Mouse (Mus musculus): ENCODE measurements around the gene Gtse1.

Gtse1 gene

GRCm38 (mm10) chr15:85859490-85860031 is at the start of gene Gtse1:
Gene Gtse1, plus strand, starts transcription at chr15:85859745.
- in situ Hi-C loops (cut with MboI; ENCODE audit: low sequenced_read_pairs), result loop anchor here (5.0 to 25.0 kb wide), 2 partner anchors 142 to 247 kb away; no protein-coding TSS in a partner anchor

GRCm38 (mm10) chr15:85810462-85810805 is 49.1 kb upstream of the Gtse1 start:
- in situ Hi-C loops (cut with MboI; ENCODE audit: low sequenced_read_pairs), result no loop called here

GRCm38 (mm10) chr15:85810806-85811521 is 48.6 kb upstream of the Gtse1 start:
- in situ Hi-C loops (cut with MboI; ENCODE audit: low sequenced_read_pairs), result no loop called here

- in situ Hi-C loops (cut with MboI; ENCODE audit: low sequenced_read_pairs), result no loop called here
Observed at GRCm38 (mm10) chr15:85811535-85812277, 47.8 kb upstream of the Gtse1 start, which contains the start of gene Cdpf1. Gene Cdpf1, minus strand, starts transcription at chr15:85811697.

- in situ Hi-C loops (cut with MboI; ENCODE audit: low sequenced_read_pairs), result no loop called here
Observed at GRCm38 (mm10) chr15:85813428-85813827, 46.1 kb upstream of the Gtse1 start.

- in situ Hi-C loops (cut with MboI; ENCODE audit: low sequenced_read_pairs), result no loop called here
Observed at GRCm38 (mm10) chr15:85821203-85822010, 38.1 kb upstream of the Gtse1 start, which contains the start of gene Pkdrej. Gene Pkdrej, minus strand, starts transcription at chr15:85821734.

GRCm38 (mm10) chr15:85822011-85822359 is 37.6 kb upstream of the Gtse1 start:
- in situ Hi-C loops (cut with MboI; ENCODE audit: low sequenced_read_pairs), result no loop called here

- in situ Hi-C loops (cut with MboI; ENCODE audit: low sequenced_read_pairs), result no loop called here
Observed at GRCm38 (mm10) chr15:85826676-85827075, 32.9 kb upstream of the Gtse1 start.

- in situ Hi-C loops (cut with MboI; ENCODE audit: low sequenced_read_pairs), result no loop called here
Observed at GRCm38 (mm10) chr15:85828071-85828470, 31.5 kb upstream of the Gtse1 start.

- in situ Hi-C loops (cut with MboI; ENCODE audit: low sequenced_read_pairs), result no loop called here
Observed at GRCm38 (mm10) chr15:85829470-85829869, 30.1 kb upstream of the Gtse1 start.

GRCm38 (mm10) chr15:85831954-85832590 is 27.5 kb upstream of the Gtse1 start, which contains the start of gene Ttc38:
Gene Ttc38, plus strand, starts transcription at chr15:85832306.
- in situ Hi-C loops (cut with MboI; ENCODE audit: low sequenced_read_pairs), result no loop called here

GRCm38 (mm10) chr15:85832599-85832998 is 26.9 kb upstream of the Gtse1 start:
- in situ Hi-C loops (cut with MboI; ENCODE audit: low sequenced_read_pairs), result no loop called here

- in situ Hi-C loops (cut with MboI; ENCODE audit: low sequenced_read_pairs), result no loop called here
Observed at GRCm38 (mm10) chr15:85835335-85835734, 24.2 kb upstream of the Gtse1 start.

GRCm38 (mm10) chr15:85836887-85837286 is 22.7 kb upstream of the Gtse1 start:
- in situ Hi-C loops (cut with MboI; ENCODE audit: low sequenced_read_pairs), result no loop called here

- in situ Hi-C loops (cut with MboI; ENCODE audit: low sequenced_read_pairs), result no loop called here
Observed at GRCm38 (mm10) chr15:85840983-85841382, 18.6 kb upstream of the Gtse1 start.

- in situ Hi-C loops (cut with MboI; ENCODE audit: low sequenced_read_pairs), result no loop called here
Observed at GRCm38 (mm10) chr15:85841796-85842360, 17.7 kb upstream of the Gtse1 start.

GRCm38 (mm10) chr15:85845071-85845470 is 14.5 kb upstream of the Gtse1 start:
- in situ Hi-C loops (cut with MboI; ENCODE audit: low sequenced_read_pairs), result no loop called here

- in situ Hi-C loops (cut with MboI; ENCODE audit: low sequenced_read_pairs), result loop anchor here (25.0 kb wide), 1 partner anchor 240 kb away; no protein-coding TSS in a partner anchor
Observed at GRCm38 (mm10) chr15:85851656-85852392, 7.7 kb upstream of the Gtse1 start.

GRCm38 (mm10) chr15:85858980-85859489 is 510 bp upstream of the Gtse1 start:
- in situ Hi-C loops (cut with MboI; ENCODE audit: low sequenced_read_pairs), result loop anchor here (25.0 kb wide), 1 partner anchor 247 kb away; no protein-coding TSS in a partner anchor

All from CH12F3 (cell line).